Mouse (Mus musculus) kidney, postnatal 10 days (tissue): ENCODE data around the gene Bag1.

Experiments
- DNase-seq: peaks from one replicate; pipeline ENCODE4 v3.0.0; 2021; ENCODE audit warnings: mixed read lengths

The Bag1 gene

GRCm38 (mm10) chr4:40948160-40948708 lies at the start of gene Bag1, which contains the start of gene Chmp5:
TSS of gene Bag1 (minus strand) at chr4:40948294.
TSS of gene Chmp5 (plus strand) at chr4:40948407.
- peak; percentile 99 for DNase-seq

GRCm38 (mm10) chr4:40996302-40996701 lies 48.2 kb upstream of the Bag1 start:
- DNase-seq, result no peak

GRCm38 (mm10) chr4:40989633-40990032 lies 41.5 kb upstream of the Bag1 start:
- no peak for DNase-seq

GRCm38 (mm10) chr4:40983686-40984085 lies 35.6 kb upstream of the Bag1 start:
- DNase-seq, result no peak

- no peak for DNase-seq
These were observed 34.4 kb upstream of the Bag1 start for GRCm38 (mm10) chr4:40982486-40982885.

GRCm38 (mm10) chr4:40979430-40979829 lies 31.3 kb upstream of the Bag1 start:
- no peak for DNase-seq

- no peak for DNase-seq
These were observed 28.6 kb upstream of the Bag1 start for GRCm38 (mm10) chr4:40976651-40977050.

GRCm38 (mm10) chr4:40975678-40976077 lies 27.6 kb upstream of the Bag1 start:
- DNase-seq, result no peak

GRCm38 (mm10) chr4:40974011-40974410 lies 25.9 kb upstream of the Bag1 start:
- DNase-seq, result no peak

- DNase-seq, result peak; percentile 57
These were observed 23.6 kb upstream of the Bag1 start for GRCm38 (mm10) chr4:40971744-40972143.

GRCm38 (mm10) chr4:40970842-40971701 lies 23.0 kb upstream of the Bag1 start, which contains the start of gene Nfx1:
TSS of gene Nfx1 (plus strand) at chr4:40970906.
- peak; percentile 98 for DNase-seq

GRCm38 (mm10) chr4:40970592-40970841 lies 22.4 kb upstream of the Bag1 start:
- no peak for DNase-seq

- no peak for DNase-seq
These were observed 21.9 kb upstream of the Bag1 start for GRCm38 (mm10) chr4:40969781-40970591.

- DNase-seq, result no peak
These were observed 21.1 kb upstream of the Bag1 start for GRCm38 (mm10) chr4:40969161-40969560.

GRCm38 (mm10) chr4:40963536-40963935 lies 15.4 kb upstream of the Bag1 start:
- DNase-seq, result no peak

GRCm38 (mm10) chr4:40955942-40956341 lies 7.8 kb upstream of the Bag1 start:
- no peak for DNase-seq

GRCm38 (mm10) chr4:40953521-40953920 lies 5.4 kb upstream of the Bag1 start:
- DNase-seq, result peak; percentile 50

GRCm38 (mm10) chr4:40947565-40948159 lies 432 bp downstream of the Bag1 start:
- DNase-seq, result no peak

GRCm38 (mm10) chr4:40946516-40947121 lies 1.5 kb downstream of the Bag1 start:
- no peak for DNase-seq

GRCm38 (mm10) chr4:40943651-40944050 lies 4.4 kb downstream of the Bag1 start:
- no peak for DNase-seq

GRCm38 (mm10) chr4:40938793-40939192 lies 9.3 kb downstream of the Bag1 start:
- no peak for DNase-seq

GRCm38 (mm10) chr4:40936175-40936839 lies 11.8 kb downstream of the Bag1 start:
- peak; percentile 70 for DNase-seq
